Mouse (Mus musculus) heart, postnatal 4 days (tissue): ENCODE data around the gene Pnlip. TPM values are rescaled to one million over a fixed set of nuclear protein-coding genes. Genes with fewer than 3 reads are reported as not detected.

Experiments used
- DNase-seq: peaks from one replicate; pipeline ENCODE4 v3.0.0; 2021
- total RNA-seq, 2 experiments: library from RNA; stranded (reverse); gene quantifications; 2 replicates each; pipeline ENCODE4 v1.2.3; 2021

Pnlip gene
- total RNA-seq, 2 experiments from 2014 or later, result not detected

DNA sequence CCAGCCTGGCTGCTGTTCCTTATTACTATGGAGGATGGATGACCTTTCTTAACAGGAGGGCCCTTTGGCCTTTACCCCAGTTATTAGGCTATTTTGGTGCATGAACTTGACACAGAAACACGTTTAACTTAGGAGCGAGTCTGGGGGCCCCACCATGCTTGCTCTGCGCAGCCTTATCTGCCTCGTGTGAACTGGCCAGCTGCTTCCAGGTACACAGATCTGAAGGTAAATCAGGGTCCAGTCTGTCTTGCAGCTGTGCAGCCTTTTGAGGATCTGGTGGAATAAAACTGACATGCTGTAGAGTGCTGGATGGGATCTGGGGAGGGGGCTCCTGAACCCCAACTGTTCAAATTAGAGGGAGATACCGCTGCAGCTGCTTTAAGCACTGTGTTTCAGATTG is 75.5 kb downstream of the Pnlip start:
- no peak for DNase-seq

DNA sequence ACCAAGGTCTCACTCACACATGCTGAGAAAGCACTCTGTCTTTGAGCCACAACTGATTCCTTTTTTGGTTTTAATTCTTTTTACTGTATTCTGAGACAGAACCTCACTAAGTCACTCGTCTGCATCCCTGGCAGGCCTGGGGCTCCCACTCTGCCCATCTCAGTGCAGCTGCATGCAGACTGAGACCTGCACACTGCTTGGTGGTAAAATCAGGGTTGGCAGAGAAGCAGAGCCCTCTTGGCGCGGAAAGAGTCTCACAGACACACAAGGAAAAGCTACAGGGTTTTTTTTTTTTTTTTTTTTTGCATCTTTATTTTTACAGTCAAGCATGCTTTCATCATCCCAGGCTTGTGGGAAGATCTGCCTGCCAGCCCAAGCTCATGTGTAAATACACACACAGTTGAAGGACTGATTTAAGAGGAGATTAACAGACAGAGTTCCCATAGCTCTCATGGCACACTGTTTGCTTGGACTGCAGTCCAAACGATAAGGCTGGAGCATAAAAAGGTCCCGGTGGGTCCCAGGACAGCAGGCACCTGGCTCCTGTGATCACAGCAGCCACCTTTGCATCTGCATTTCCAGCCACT is 76.2 kb downstream of the Pnlip start, which contains the start of gene Pnliprp1:
Gene Pnliprp1 (plus strand): TSS at position 443 of the 587 bp plus-strand sequence.
- no peak for DNase-seq

Other genes with a start within 250 kb of the Pnlip start
- gene Gfra1, start 196.6 kb upstream of the Pnlip start, total RNA-seq, result 1 to 10 TPM; 1.1 to 2.0 TPM
- gene Ccdc172, start 140.5 kb upstream of the Pnlip start, total RNA-seq, result not detected
- 1 to 10 TPM in 1 of 2 experiments, under 1 TPM in 1; 0.32 to 1.0 TPM for gene Pnliprp1, start 76.4 kb downstream of the Pnlip start, total RNA-seq
- gene Pnliprp2, start 107.2 kb downstream of the Pnlip start, total RNA-seq, result under 1 TPM in 1 of 2 experiments, not detected in 1; 0.16 TPM
- gene 1700019N19Rik, start 142.0 kb downstream of the Pnlip start, total RNA-seq, result under 1 TPM in 1 of 2 experiments, not detected in 1; 0.29 TPM